Comparison of ENCODE assay signal across 7 mouse cellular contexts in genomic region chr13:20292348-20292747, GRCm38 (mm10).
DNase-seq lines count a peak whose midpoint lies in the region; ATAC-seq and TF ChIP-seq lines count a peak whose summit lies in the region.

No protein-coding gene starts in this region.

- H3K9ac ChIP-seq in hindbrain, postnatal 0 days (replicated peaks; ENCODE audit: low read length), result no peak overlapping the region
- no peak overlapping the region for H3K9ac ChIP-seq in lung, embryonic 16.5 days (ENCODE audit: low read length)

- peak; percentile 25 for DNase-seq in urinary bladder, postnatal 25 days (ENCODE audit: low spot score)
- DNase-seq in urinary bladder, adult 2 months (ENCODE audit: low spot score), result no peak
- peak; percentile 69 for DNase-seq in adrenal gland, postnatal 10 days
- peak; percentile 30 for DNase-seq in fat pad, adult 2 months (ENCODE audit: extremely low read depth, low read depth, low spot score)
- peak; percentile 89 for DNase-seq in hindbrain, postnatal 0 days (ENCODE audit: low spot score)
- peak; percentile 17 for DNase-seq in ovary, postnatal 36 days (ENCODE audit: low spot score)

- H3K4me1 ChIP-seq in hindbrain, postnatal 0 days (ENCODE audit: insufficient read depth, low read length), result no peaks in the 10 kb centered on the region
- peaks cover 18% of the 10 kb centered on the region for H3K4me1 ChIP-seq in lung, embryonic 16.5 days (replicated peaks; ENCODE audit: control insufficient read depth, insufficient read depth, low read length)

- WGBS in hindbrain, postnatal 0 days, result 0% methylated on average over 5 of the region's 5 CpGs
- 2% methylated on average over 5 of the region's 5 CpGs for WGBS in lung, embryonic 16.5 days

- no peaks in the 10 kb centered on the region for H3K9me3 ChIP-seq in hindbrain, postnatal 0 days (ENCODE audit: low read length)
- no peaks in the 10 kb centered on the region for H3K9me3 ChIP-seq in lung, embryonic 16.5 days (ENCODE audit: control insufficient read depth, low read length)

- no peaks in the 10 kb centered on the region for H3K36me3 ChIP-seq in hindbrain, postnatal 0 days (ENCODE audit: insufficient read depth, low read length)
- H3K36me3 ChIP-seq in lung, embryonic 16.5 days (ENCODE audit: control insufficient read depth, insufficient read depth, low read length), result no peaks in the 10 kb centered on the region

- no peak overlapping the region for H3K4me2 ChIP-seq in hindbrain, postnatal 0 days (ENCODE audit: low read depth, low read length)
- H3K4me2 ChIP-seq in lung, embryonic 16.5 days (ENCODE audit: low read depth, low read length), result no peak overlapping the region

- H3K27ac ChIP-seq in hindbrain, postnatal 0 days, result no peak overlapping the region
- H3K27ac ChIP-seq in lung, embryonic 16.5 days (ENCODE audit: low read length), result peak overlapping the region; percentile 90

- peak; percentile 67 for ATAC-seq in hindbrain, postnatal 0 days
- ATAC-seq in lung, embryonic 16.5 days (ENCODE audit: low read depth), result peak; percentile 72

- H3K27me3 ChIP-seq in hindbrain, postnatal 0 days (ENCODE audit: insufficient read depth, low read length), result no peaks in the 10 kb centered on the region
- no peaks in the 10 kb centered on the region for H3K27me3 ChIP-seq in lung, embryonic 16.5 days (ENCODE audit: control insufficient read depth, insufficient read depth, low read depth, low read length)

- no peak overlapping the region for H3K4me3 ChIP-seq in hindbrain, postnatal 0 days (ENCODE audit: low read length)
- no peak overlapping the region for H3K4me3 ChIP-seq in lung, embryonic 16.5 days (ENCODE audit: low read length)

- TF ChIP-seq CTCF in hindbrain, postnatal 0 days (IDR thresholded peaks at IDR 0.05; ENCODE audit: low read depth), result peak; percentile 92
